Mouse (Mus musculus): ENCODE data around the gene Slc4a1.

- TF ChIP-seq CTCF (IDR thresholded peaks at IDR 0.05; ENCODE audit: low read depth, low read length), result no peak
- TF ChIP-seq GATA1 (IDR thresholded peaks at IDR 0.05; ENCODE audit: borderline replicate concordance, low read length), result no peak
- TF ChIP-seq TAL1 (conservative IDR thresholded peaks at IDR 0.05; ENCODE audit: low read depth, low read length), result no peak
Observed at GRCm38 (mm10) chr11:102338561-102338960, 27.4 kb downstream of the Slc4a1 start.
